Mouse (Mus musculus) limb, embryonic 12.5 days (tissue): ENCODE results near the gene Xpnpep3. TPM values are rescaled to one million over a fixed set of nuclear protein-coding genes. Genes with fewer than 3 reads are reported as not detected.

Experiments used
- ATAC-seq: fragments of 200-750 bp; cut with Nextera tagmentation; 2 replicates; pipeline ENCODE4 v1.8.0; 2017; ENCODE audit warnings: low read depth, moderate TSS enrichment; ENCODE audit not compliant: insufficient number of reproducible peaks, insufficient read depth, low FRiP score, low TSS enrichment
- H3K27ac ChIP-seq: fragments of 300-500 bp; sonication (generic); 2 replicates; pipeline ENCODE4 v1.5.1; 2016; ENCODE audit warnings: mild to moderate bottlenecking, moderate library complexity
- H3K27me3 ChIP-seq: fragments of 300-500 bp; sonication (generic); 2 replicates; pipeline ENCODE4 v1.6.1; 2016; ENCODE audit warnings: mild to moderate bottlenecking, moderate library complexity
- H3K36me3 ChIP-seq: fragments of 300-500 bp; sonication (generic); 2 replicates; pipeline ENCODE4 v1.6.1; 2016; ENCODE audit warnings: mild to moderate bottlenecking, moderate library complexity
- H3K4me1 ChIP-seq: fragments of 300-500 bp; sonication (generic); replicated peaks from 2 replicates; pipeline ENCODE4 v1.6.1; 2016
- H3K4me2 ChIP-seq: fragments of 300-500 bp; sonication (generic); 2 replicates; pipeline ENCODE4 v1.6.1; 2016; ENCODE audit warnings: mild to moderate bottlenecking, moderate library complexity
- H3K4me3 ChIP-seq: fragments of 300-500 bp; sonication (generic); replicated peaks from 2 replicates; pipeline ENCODE4 v1.5.1; 2016; ENCODE audit warnings: mild to moderate bottlenecking
- H3K9ac ChIP-seq: fragments of 300-500 bp; sonication (generic); replicated peaks from 2 replicates; pipeline ENCODE4 v1.6.1; 2016; ENCODE audit warnings: mild to moderate bottlenecking, moderate library complexity
- H3K9me3 ChIP-seq: fragments of 300-500 bp; sonication (generic); 2 replicates; pipeline ENCODE4 v1.6.1; 2016; ENCODE audit warnings: mild to moderate bottlenecking, moderate library complexity
- WGBS: fragments of 180-500 bp; shearing (Covaris S2); methylation state at CpG from one replicate; pipeline ENCODE4 v1.1.7; 2016; 5-methylcytosine and 5-hydroxymethylcytosine counted together
- polyA plus RNA-seq: library from polyadenylated mRNA; unstranded; fragments of >200 nt; fragmentation: Nextera tagmentation; extraction: Ambion mirVana; gene quantifications from 2 replicates; pipeline ENCODE4 v1.2.1, GENCODE M21; 2016

The Xpnpep3 gene
- polyA plus RNA-seq, 1 experiment from 2014 or later = 13.2 TPM

DNA sequence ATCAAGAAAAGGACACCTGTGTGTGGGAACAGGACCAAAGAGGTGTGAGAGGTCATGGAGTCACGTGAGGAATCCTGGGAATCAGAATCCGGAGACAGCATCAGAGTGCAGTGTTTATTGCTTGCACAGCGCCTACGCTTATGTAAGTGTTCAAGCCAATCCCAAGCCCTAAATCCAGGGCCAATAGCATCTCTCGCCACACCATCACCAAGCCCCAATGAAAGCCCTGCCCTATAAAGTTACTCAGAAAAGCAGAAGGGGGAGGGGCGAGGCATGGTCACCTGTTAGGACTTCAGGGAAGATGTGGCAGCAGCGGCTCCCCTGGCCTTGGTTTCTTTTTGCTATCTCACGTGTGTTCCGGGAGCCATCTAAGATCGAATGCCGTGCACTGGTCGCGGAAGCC is 81.0 kb downstream of the Xpnpep3 start:
- Histone ChIP-seq H3K27ac (no peak overlapping the region), H3K27me3 (no peaks in the 10 kb centered on the region), H3K4me1 (peaks cover 12% of the 10 kb centered on the region; the same call in 1 of the 2 replicates), H3K36me3 (peaks cover 1% of the 10 kb centered on the region; the same call in 1 of the 2 replicates), H3K9me3 (no peaks in the 10 kb centered on the region), H3K9ac (no peak overlapping the region), H3K4me2 (peak overlapping the region; percentile 54), H3K4me3 (peak overlapping the region; percentile 28)
- ATAC-seq = peak; percentile 59
- 13% methylated on average over 13 of the region's 13 CpGs for WGBS

DNA sequence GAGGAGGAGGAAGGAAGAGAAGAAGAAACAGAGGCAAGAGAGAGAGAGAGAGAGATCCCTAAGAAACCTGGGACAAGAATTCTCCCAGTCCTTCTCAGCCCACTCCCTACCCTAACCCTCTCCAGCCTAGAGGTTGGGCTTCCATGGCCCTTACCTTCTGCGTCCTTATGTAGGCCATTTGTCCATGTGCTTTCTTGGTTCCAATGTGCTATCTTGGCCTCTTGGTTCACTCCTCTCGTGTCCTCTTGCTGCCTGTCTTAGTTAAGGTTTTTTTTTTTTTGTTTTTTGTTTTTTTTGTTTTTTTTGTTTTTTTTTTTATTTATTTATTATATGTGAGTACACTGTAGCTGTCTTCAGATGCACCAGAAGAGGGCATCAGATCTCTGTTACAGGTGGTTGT is 83.0 kb downstream of the Xpnpep3 start:
- Histone ChIP-seq H3K36me3 (no peaks in the 10 kb centered on the region), H3K4me2 (no peak overlapping the region), H3K4me1 (peaks cover 7% of the 10 kb centered on the region; the same call in 1 of the 2 replicates)

DNA sequence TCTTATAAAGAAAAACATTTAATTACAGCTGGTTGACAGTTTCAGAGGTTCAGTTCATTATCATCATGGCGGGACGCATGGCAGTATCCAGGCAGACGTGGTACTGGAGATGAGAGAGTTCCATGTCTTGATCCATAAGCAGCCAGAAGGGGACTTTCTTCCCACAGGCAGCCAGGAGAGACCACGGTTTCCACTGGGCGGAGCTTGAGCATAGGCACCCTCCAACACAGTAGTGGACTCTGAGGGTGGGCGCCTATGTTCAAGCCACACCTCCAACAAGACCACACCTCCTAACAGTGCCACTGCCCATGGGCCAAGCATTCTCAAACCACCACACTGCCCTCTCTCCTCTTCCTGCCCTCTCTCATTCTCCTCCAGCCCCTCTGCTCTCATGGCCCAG is 83.8 kb downstream of the Xpnpep3 start:
- H3K4me2 ChIP-seq = no peak overlapping the region
- peaks cover 7% of the 10 kb centered on the region; the same call in 1 of the 2 replicates for H3K4me1 ChIP-seq
- no peaks in the 10 kb centered on the region for H3K27me3 ChIP-seq
- ATAC-seq = 0 out of 2 replicates have a peak, but pooled peaks have one; percentile 20
- no peaks in the 10 kb centered on the region for H3K36me3 ChIP-seq
- no peak overlapping the region for H3K27ac ChIP-seq
- 87% methylated on average over 6 of the region's 6 CpGs for WGBS
- H3K9me3 ChIP-seq = no peaks in the 10 kb centered on the region
- no peak overlapping the region for H3K9ac ChIP-seq
- H3K4me3 ChIP-seq = no peak overlapping the region

More for the DNA sequence above, 83.0 kb downstream of the Xpnpep3 start:
- Histone ChIP-seq H3K4me3 (no peak overlapping the region), H3K27me3 (no peaks in the 10 kb centered on the region), H3K9me3 (no peaks in the 10 kb centered on the region), H3K9ac (no peak overlapping the region), H3K27ac (no peak overlapping the region)
- 84% methylated on average over 2 of the region's 2 CpGs for WGBS
- ATAC-seq = no peak

GRCm38 (mm10) chr15:81485483-81485882 is 85.5 kb downstream of the Xpnpep3 start:
- no peaks in the 10 kb centered on the region for H3K27me3 ChIP-seq
- no peak overlapping the region for H3K27ac ChIP-seq
- H3K4me3 ChIP-seq = no peak overlapping the region
- peaks cover 7% of the 10 kb centered on the region; the same call in 1 of the 2 replicates for H3K4me1 ChIP-seq
- WGBS = 86% methylated on average over 4 of the region's 4 CpGs
- no peaks in the 10 kb centered on the region for H3K36me3 ChIP-seq
- H3K9me3 ChIP-seq = no peaks in the 10 kb centered on the region
- H3K9ac ChIP-seq = no peak overlapping the region
- no peak overlapping the region for H3K4me2 ChIP-seq
- no peak for ATAC-seq

DNA sequence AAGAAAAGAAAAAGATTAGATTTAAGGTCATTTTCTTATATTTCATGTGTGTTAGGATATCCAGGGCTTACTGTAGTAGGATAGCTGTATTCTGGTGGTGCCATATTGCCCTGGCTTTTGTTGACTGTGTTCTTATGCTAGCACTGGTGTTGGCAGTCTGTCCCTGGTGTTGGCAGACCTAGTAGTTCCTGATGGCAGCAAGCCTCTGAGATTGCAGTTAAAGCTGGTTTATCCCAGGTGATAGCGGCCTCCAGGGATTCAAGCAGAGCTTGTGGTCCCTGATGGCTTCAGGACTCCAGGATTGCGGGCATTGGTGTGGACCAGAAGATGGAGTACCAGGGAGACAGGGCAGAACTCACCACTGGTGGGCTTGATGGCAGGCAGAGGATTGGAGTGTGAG is 103.5 kb downstream of the Xpnpep3 start:
- Histone ChIP-seq H3K4me2 (no peak overlapping the region), H3K27me3 (no peaks in the 10 kb centered on the region), H3K9ac (no peak overlapping the region), H3K4me1 (no peaks in the 10 kb centered on the region), H3K36me3 (no peaks in the 10 kb centered on the region), H3K9me3 (no peaks in the 10 kb centered on the region), H3K4me3 (no peak overlapping the region), H3K27ac (no peak overlapping the region)
- 81% methylated on average over 2 of the region's 2 CpGs for WGBS
- no peak for ATAC-seq

GRCm38 (mm10) chr15:81503995-81504394 is 104.1 kb downstream of the Xpnpep3 start:
- H3K9ac ChIP-seq = no peak overlapping the region
- H3K4me3 ChIP-seq = no peak overlapping the region
- WGBS = 97% methylated on average over 2 of the region's 2 CpGs
- no peak overlapping the region for H3K27ac ChIP-seq
- no peaks in the 10 kb centered on the region for H3K9me3 ChIP-seq
- no peaks in the 10 kb centered on the region for H3K27me3 ChIP-seq
- no peaks in the 10 kb centered on the region for H3K36me3 ChIP-seq
- no peak for ATAC-seq
- no peak overlapping the region for H3K4me2 ChIP-seq
- H3K4me1 ChIP-seq = no peaks in the 10 kb centered on the region

Other genes with a start within 250 kb of the Xpnpep3 start
- gene Mrtfa, start 209.4 kb upstream of the Xpnpep3 start, polyA plus RNA-seq = 20.0 and 22.2 TPM in 2 replicates
- gene Mchr1, start 164.6 kb upstream of the Xpnpep3 start, polyA plus RNA-seq = 0.90 and 1.2 TPM in 2 replicates
- gene Slc25a17, start 39.3 kb upstream of the Xpnpep3 start, polyA plus RNA-seq = 109 and 111 TPM in 2 replicates
- 200 and 207 TPM in 2 replicates for gene St13, start 61 bp upstream of the Xpnpep3 start, polyA plus RNA-seq
- 2.8 and 3.4 TPM in 2 replicates for gene Dnajb7, start 8.2 kb downstream of the Xpnpep3 start, polyA plus RNA-seq
- gene Rbx1, start 66.2 kb downstream of the Xpnpep3 start, polyA plus RNA-seq = 559 TPM in 2 replicates
- gene Ep300, start 185.2 kb downstream of the Xpnpep3 start, polyA plus RNA-seq = 16.0 and 22.9 TPM in 2 replicates